Mouse (Mus musculus) megakaryocyte, embryonic 14.5 days (primary cell): Measurements from ENCODE around the gene Faim. TPM values are rescaled to one million over a fixed set of nuclear protein-coding genes. Genes with fewer than 3 reads are reported as not detected.

Experiments
- H3K27me3 ChIP-seq: replicated peaks from 2 replicates; pipeline ENCODE3; 2012; ENCODE audit warnings: inconsistent platforms
- H3K36me3 ChIP-seq: replicated peaks from 2 replicates; pipeline ENCODE3; 2012; ENCODE audit warnings: low read length, inconsistent platforms, mixed read lengths
- H3K4me1 ChIP-seq: 2 replicates; pipeline ENCODE4 v1.6.1; 2012; ENCODE audit warnings: inconsistent platforms
- H3K4me3 ChIP-seq: replicated peaks from 2 replicates; pipeline ENCODE3; 2012; ENCODE audit warnings: moderate library complexity, mild to moderate bottlenecking, inconsistent platforms
- H3K9me3 ChIP-seq: 2 replicates; pipeline ENCODE4 v1.6.1; 2012; ENCODE audit warnings: inconsistent platforms
- FLI1 ChIP-seq: IDR thresholded peaks from 2 replicates; pipeline ENCODE4 v1.6.1; 2012; ENCODE audit warnings: low read length, inconsistent platforms, mixed read lengths
- GATA1 ChIP-seq: IDR thresholded peaks from 3 replicates; pipeline ENCODE4 v1.6.1; 2012; ENCODE audit warnings: mixed read lengths, low read length, inconsistent platforms, borderline replicate concordance
- polyA plus RNA-seq: library from polyadenylated mRNA; stranded (reverse); fragments of >175 nt; gene quantifications from 2 replicates; pipeline ENCODE4 v1.2.3, GENCODE M21; 2012; ENCODE audit warnings: low replicate concordance; ENCODE audit not compliant: insufficient read depth

Gene Faim
- polyA plus RNA-seq, 1 experiment = 16.5 TPM

GRCm38 (mm10) chr9:98956591-98957381 is 29.4 kb upstream of the Faim start:
- Histone ChIP-seq H3K36me3 (no peaks in the 10 kb centered on the region), H3K4me1 (peaks cover 39% of the 10 kb centered on the region), H3K9me3 (peaks cover 3% of the 10 kb centered on the region; the same call in 1 of the 2 replicates), H3K27me3 (peaks cover 99% of the 10 kb centered on the region), H3K4me3 (peak overlapping the region; percentile 85)
- TF ChIP-seq FLI1 = no peak
- no peak for TF ChIP-seq GATA1

- Histone ChIP-seq H3K4me3 (no peak overlapping the region), H3K4me1 (peaks cover 41% of the 10 kb centered on the region), H3K9me3 (peaks cover 3% of the 10 kb centered on the region; the same call in 1 of the 2 replicates), H3K27me3 (peaks cover 99% of the 10 kb centered on the region), H3K36me3 (no peaks in the 10 kb centered on the region)
- TF ChIP-seq FLI1 (no peak), GATA1 (no peak)
These were observed 28.3 kb upstream of the Faim start for GRCm38 (mm10) chr9:98957751-98958351.

GRCm38 (mm10) chr9:98958628-98959027 is 27.5 kb upstream of the Faim start:
- TF ChIP-seq FLI1 (no peak), GATA1 (no peak)
- Histone ChIP-seq H3K4me3 (no peak overlapping the region), H3K9me3 (peaks cover 3% of the 10 kb centered on the region; the same call in 1 of the 2 replicates), H3K4me1 (peaks cover 47% of the 10 kb centered on the region), H3K27me3 (peaks cover 99% of the 10 kb centered on the region), H3K36me3 (no peaks in the 10 kb centered on the region)

GRCm38 (mm10) chr9:98959851-98960250 is 26.3 kb upstream of the Faim start:
- H3K36me3 ChIP-seq = no peaks in the 10 kb centered on the region
- peaks cover 99% of the 10 kb centered on the region for H3K27me3 ChIP-seq
- peaks cover 43% of the 10 kb centered on the region for H3K4me1 ChIP-seq
- TF ChIP-seq GATA1 = no peak
- TF ChIP-seq FLI1 = no peak
- no peak overlapping the region for H3K4me3 ChIP-seq
- peaks cover 3% of the 10 kb centered on the region; the same call in 1 of the 2 replicates for H3K9me3 ChIP-seq

- Histone ChIP-seq H3K36me3 (no peaks in the 10 kb centered on the region), H3K27me3 (peaks cover 99% of the 10 kb centered on the region), H3K9me3 (peaks cover 8% of the 10 kb centered on the region; the same call in 1 of the 2 replicates), H3K4me1 (peaks cover 42% of the 10 kb centered on the region), H3K4me3 (no peak overlapping the region)
- TF ChIP-seq GATA1 = no peak
- no peak for TF ChIP-seq FLI1
These were observed 25.8 kb upstream of the Faim start for GRCm38 (mm10) chr9:98960348-98960747.

- Histone ChIP-seq H3K36me3 (no peaks in the 10 kb centered on the region), H3K9me3 (peaks cover 8% of the 10 kb centered on the region; the same call in 1 of the 2 replicates), H3K4me1 (peaks cover 28% of the 10 kb centered on the region), H3K27me3 (peaks cover 95% of the 10 kb centered on the region), H3K4me3 (no peak overlapping the region)
- TF ChIP-seq FLI1 = no peak
- TF ChIP-seq GATA1 = no peak
These were observed 24.3 kb upstream of the Faim start for GRCm38 (mm10) chr9:98961591-98962477.

GRCm38 (mm10) chr9:98962478-98963142 is 23.6 kb upstream of the Faim start:
- peak overlapping the region; percentile 62 for H3K4me3 ChIP-seq
- H3K36me3 ChIP-seq = no peaks in the 10 kb centered on the region
- no peak for TF ChIP-seq FLI1
- TF ChIP-seq GATA1 = no peak
- peaks cover 8% of the 10 kb centered on the region; the same call in 1 of the 2 replicates for H3K9me3 ChIP-seq
- H3K27me3 ChIP-seq = peaks cover 95% of the 10 kb centered on the region
- peaks cover 23% of the 10 kb centered on the region for H3K4me1 ChIP-seq

GRCm38 (mm10) chr9:98963661-98964060 is 22.5 kb upstream of the Faim start:
- Histone ChIP-seq H3K9me3 (peaks cover 8% of the 10 kb centered on the region; the same call in 1 of the 2 replicates), H3K4me1 (peaks cover 23% of the 10 kb centered on the region), H3K27me3 (peaks cover 84% of the 10 kb centered on the region), H3K4me3 (no peak overlapping the region), H3K36me3 (no peaks in the 10 kb centered on the region)
- TF ChIP-seq FLI1 (no peak), GATA1 (no peak)

GRCm38 (mm10) chr9:98965084-98965483 is 21.1 kb upstream of the Faim start:
- Histone ChIP-seq H3K4me3 (no peak overlapping the region), H3K9me3 (peaks cover 10% of the 10 kb centered on the region), H3K4me1 (peaks cover 23% of the 10 kb centered on the region), H3K27me3 (peaks cover 82% of the 10 kb centered on the region), H3K36me3 (no peaks in the 10 kb centered on the region)
- TF ChIP-seq FLI1 (no peak), GATA1 (no peak)
